Mouse (Mus musculus): ENCODE measurements at regions not wholly inside any gene's neighbourhood (a gene's known extent, or its start where the extent isn't known, plus 50 kb on each side); places are given as distances from the start of the nearest gene placed in this dataset.

GRCm38 (mm10) chr1:163190841-163191240 is 105.4 kb upstream of the Mroh9 start:
- DNase-seq (ENCODE audit: low spot score), result no peak

GRCm38 (mm10) chr1:163181851-163182250 is 96.4 kb upstream of the Mroh9 start:
- DNase-seq (ENCODE audit: low spot score), result no peak

- no peak for DNase-seq (ENCODE audit: low spot score)
Measured at GRCm38 (mm10) chr1:163177011-163177410, 91.5 kb upstream of the Mroh9 start.

GRCm38 (mm10) chr1:163167051-163167450 is 81.6 kb upstream of the Mroh9 start:
- DNase-seq (ENCODE audit: low spot score), result peak; percentile 41

- DNase-seq (ENCODE audit: low spot score), result no peak
Measured at GRCm38 (mm10) chr1:163163636-163164035, 78.2 kb upstream of the Mroh9 start.

DNA sequence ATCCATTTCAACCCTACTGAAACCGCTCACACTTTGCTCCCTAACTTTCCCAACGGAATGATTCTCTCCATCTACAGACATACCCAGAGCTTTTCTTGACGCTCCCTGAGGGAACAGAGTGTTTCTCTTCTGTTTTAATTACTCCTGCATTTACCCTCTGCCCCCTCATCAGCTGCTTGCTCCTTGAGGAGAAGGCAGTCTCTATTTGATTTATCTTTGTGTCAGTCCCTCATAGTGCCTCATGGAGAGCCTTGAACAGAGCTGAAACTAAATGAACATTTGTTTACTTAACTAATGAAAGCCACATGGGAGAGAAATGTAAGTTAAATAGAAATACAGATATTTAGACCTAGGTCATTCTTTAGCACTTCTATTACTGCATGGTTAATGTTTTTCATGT is 74.4 kb upstream of the Mroh9 start:
- no peak for DNase-seq (ENCODE audit: low spot score)

- DNase-seq (ENCODE audit: low spot score), result no peak
Measured at GRCm38 (mm10) chr1:163158491-163158890, 73.0 kb upstream of the Mroh9 start.

DNA sequence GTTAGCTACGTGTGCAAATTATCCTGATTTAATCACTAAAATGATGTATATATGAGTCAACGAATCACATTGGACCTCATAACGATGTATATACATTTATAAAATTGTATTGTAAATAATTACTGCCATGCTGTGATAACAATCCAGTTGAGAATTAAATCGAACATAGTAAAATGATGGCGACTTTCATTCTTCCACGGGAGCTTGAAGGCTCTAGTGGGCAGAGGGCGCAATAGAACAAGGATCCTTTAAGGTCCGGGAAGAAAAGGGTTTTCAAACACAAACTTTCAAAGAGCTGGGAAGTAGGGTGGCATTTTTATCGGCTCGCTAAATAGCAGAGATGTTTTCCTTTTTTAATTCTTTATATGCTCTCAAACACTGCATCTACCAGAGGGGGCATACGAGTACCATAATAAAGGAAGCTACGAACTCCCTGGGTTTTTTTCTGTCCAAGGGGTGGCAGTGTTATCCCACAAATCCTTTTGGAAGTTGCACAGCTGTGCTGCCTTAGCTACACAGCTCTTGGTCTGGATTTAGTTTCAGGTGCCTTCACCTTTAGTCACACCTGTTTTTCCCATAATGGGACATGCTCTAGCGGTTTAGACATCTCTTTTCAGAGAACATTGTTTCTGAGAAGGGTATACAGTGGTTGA is 64.9 kb upstream of the Mroh9 start:
- DNase-seq (ENCODE audit: low spot score), result peak; percentile 61

DNA sequence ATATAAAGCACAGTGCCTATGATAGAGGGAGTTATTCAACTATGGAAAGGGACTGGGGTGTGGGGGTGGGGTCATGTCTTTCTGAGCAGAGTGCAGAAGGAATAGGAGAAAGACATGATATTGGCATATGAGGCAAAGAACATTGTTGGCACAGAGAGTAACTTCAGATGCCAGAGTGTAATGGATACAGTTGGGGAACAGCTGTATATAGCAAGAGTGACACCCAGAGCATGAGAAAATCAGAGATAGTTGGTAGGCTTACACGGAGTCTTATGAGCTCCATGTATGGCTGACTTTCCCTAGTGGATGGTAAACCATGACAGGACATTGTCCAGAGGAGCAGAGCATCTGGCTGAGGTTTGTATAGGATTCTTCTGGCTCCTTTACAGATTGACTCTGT is 61.2 kb upstream of the Mroh9 start:
- DNase-seq (ENCODE audit: low spot score), result no peak

DNA sequence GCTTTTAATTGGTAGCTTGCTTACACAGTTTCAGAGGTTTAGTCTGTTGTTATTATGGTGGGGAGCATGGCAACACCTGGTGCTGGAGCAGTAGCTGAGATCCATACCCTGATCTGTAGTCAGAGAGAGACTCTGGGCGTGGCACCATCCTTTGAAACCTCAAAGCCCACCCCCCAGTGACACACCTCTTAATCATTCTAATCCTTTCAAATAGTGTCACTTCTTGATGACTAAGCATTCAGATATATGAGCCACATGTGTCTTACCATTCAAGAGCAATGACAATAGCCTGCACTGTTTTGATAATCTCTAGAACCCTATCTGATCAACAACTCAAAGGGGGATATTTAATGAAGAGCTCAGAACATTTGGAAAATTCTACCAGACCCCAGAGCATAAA is 57.6 kb upstream of the Mroh9 start:
- no peak for DNase-seq (ENCODE audit: low spot score)

- DNase-seq (ENCODE audit: low spot score), result no peak
Measured at GRCm38 (mm10) chr1:163141471-163141870, 56.0 kb upstream of the Mroh9 start.

GRCm38 (mm10) chr1:163138179-163138578 is 52.7 kb upstream of the Mroh9 start:
- no peak for DNase-seq (ENCODE audit: low spot score)

Measured in urinary bladder, postnatal 14 days (tissue).